Mouse (Mus musculus): Measurements from ENCODE around the gene Zfp316.

DNA sequence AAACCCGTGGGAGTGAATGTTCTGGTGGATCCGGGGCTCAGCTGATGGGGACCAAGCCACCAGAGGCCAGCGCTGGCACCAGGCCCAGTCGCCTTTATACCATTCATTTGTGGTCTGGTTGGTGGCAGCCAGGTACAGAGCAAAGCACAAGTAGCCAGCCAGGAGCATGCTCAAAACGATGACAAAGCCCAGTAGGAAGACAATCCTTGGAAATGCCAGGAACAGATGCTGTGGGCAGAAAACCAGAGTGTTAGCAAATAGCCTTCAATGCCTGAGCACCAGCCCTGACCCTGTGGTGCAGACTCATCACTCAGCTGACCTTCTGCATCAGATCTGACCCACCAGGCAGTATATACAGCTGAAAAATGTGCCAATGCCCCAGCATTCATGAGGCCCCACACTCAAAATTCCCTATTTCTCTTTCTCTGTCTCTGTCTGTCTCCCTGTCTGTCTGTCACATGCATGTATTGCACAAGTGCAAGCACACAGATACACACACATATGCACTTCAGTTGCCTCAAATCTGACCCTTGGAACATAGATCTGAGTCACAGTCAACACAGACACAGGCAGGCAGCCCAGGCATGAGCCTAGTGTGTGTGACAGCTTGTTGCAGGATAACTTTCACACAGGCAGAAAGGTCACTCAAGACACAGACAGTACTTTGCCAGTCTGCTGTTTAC lies 46.9 kb upstream of the Zfp316 start:
- no peak for TF ChIP-seq CTCF (IDR thresholded peaks at IDR 0.05; ENCODE audit: low read depth, low read length)
- no peak for TF ChIP-seq POLR2A (IDR thresholded peaks at IDR 0.05; ENCODE audit: extremely low read depth, insufficient read depth, low read length)
